Mouse (Mus musculus) left cerebral cortex, adult 11 months (tissue): ENCODE data around the gene Lmx1b.

Experiments used
- DNase-seq: peaks from one replicate; pipeline ENCODE4 v3.0.0; 2022; ENCODE audit warnings: low spot score

The Lmx1b gene

GRCm38 (mm10) chr2:33640171-33640721 lies at the start of gene Lmx1b:
Lmx1b (minus strand) TSS chr2:33640511.
- no peak for DNase-seq

GRCm38 (mm10) chr2:33689880-33690462 lies 49.7 kb upstream of the Lmx1b start:
- DNase-seq: no peak

- no peak for DNase-seq
Observed at GRCm38 (mm10) chr2:33689155-33689879, 49.0 kb upstream of the Lmx1b start.

GRCm38 (mm10) chr2:33683594-33683993 lies 43.3 kb upstream of the Lmx1b start:
- DNase-seq: no peak

- DNase-seq: no peak
Observed at GRCm38 (mm10) chr2:33683095-33683494, 42.8 kb upstream of the Lmx1b start.

GRCm38 (mm10) chr2:33682219-33682618 lies 41.9 kb upstream of the Lmx1b start:
- peak; percentile 26 for DNase-seq

GRCm38 (mm10) chr2:33678950-33679654 lies 38.8 kb upstream of the Lmx1b start:
- no peak for DNase-seq

GRCm38 (mm10) chr2:33672701-33673472 lies 32.6 kb upstream of the Lmx1b start:
- no peak for DNase-seq

- no peak for DNase-seq
Observed at GRCm38 (mm10) chr2:33668741-33669140, 28.4 kb upstream of the Lmx1b start.

GRCm38 (mm10) chr2:33666388-33666945 lies 26.2 kb upstream of the Lmx1b start:
- DNase-seq: no peak

- DNase-seq: peak; percentile 18
Observed at GRCm38 (mm10) chr2:33665363-33666058, 25.2 kb upstream of the Lmx1b start.

- no peak for DNase-seq
Observed at GRCm38 (mm10) chr2:33664661-33665060, 24.4 kb upstream of the Lmx1b start.

GRCm38 (mm10) chr2:33659288-33659629 lies 18.9 kb upstream of the Lmx1b start:
- DNase-seq: no peak

GRCm38 (mm10) chr2:33658602-33659287 lies 18.4 kb upstream of the Lmx1b start:
- DNase-seq: no peak

GRCm38 (mm10) chr2:33652517-33653198 lies 12.3 kb upstream of the Lmx1b start:
- DNase-seq: no peak

GRCm38 (mm10) chr2:33649371-33649770 lies 9.1 kb upstream of the Lmx1b start:
- no peak for DNase-seq

GRCm38 (mm10) chr2:33648894-33649293 lies 8.6 kb upstream of the Lmx1b start:
- no peak for DNase-seq

GRCm38 (mm10) chr2:33646283-33646550 lies 5.9 kb upstream of the Lmx1b start:
- no peak for DNase-seq

- no peak for DNase-seq
Observed at GRCm38 (mm10) chr2:33645538-33646282, 5.4 kb upstream of the Lmx1b start.
